Mouse (Mus musculus) left cerebral cortex, adult 18-20 months (tissue): ENCODE results near the gene Tbx22. TPM values are rescaled to one million over a fixed set of nuclear protein-coding genes. Genes with fewer than 3 reads are reported as not detected.

Experiments used
- DNase-seq, 2 experiments: peaks; one replicate each; pipeline ENCODE4 v3.0.0; 2021 to 2022; ENCODE audit warnings: low spot score in 2 of 2, mixed read lengths in 1 of 2
- long read RNA-seq, 2 experiments: library from polyadenylated mRNA; stranded (forward); transcript quantifications; one replicate each; pipeline ENCODE4 v2.0.0; 2021
- total RNA-seq, 2 experiments: library from RNA; stranded (reverse); gene quantifications; 2 replicates each; pipeline ENCODE4 v1.2.3; 2021

Tbx22 gene
- total RNA-seq = not detected
- long read RNA-seq, experiment 1 = 0 reads
- long read RNA-seq, experiment 2 = 0 reads

- no peak for DNase-seq
These were observed at the start of gene Tbx22 for GRCm38 (mm10) chrX:107667664-107668063. TSS of gene Tbx22 (plus strand) at chrX:107667964.

- DNase-seq = no peak
These were observed 913 bp downstream of the Tbx22 start for GRCm38 (mm10) chrX:107668677-107669076.

GRCm38 (mm10) chrX:107679203-107679602 is 11.4 kb downstream of the Tbx22 start:
- DNase-seq = no peak

GRCm38 (mm10) chrX:107708584-107708983 is 40.8 kb downstream of the Tbx22 start:
- no peak for DNase-seq

GRCm38 (mm10) chrX:107723541-107723940 is 55.8 kb downstream of the Tbx22 start:
- DNase-seq = no peak

Other genes starting within 250 kb of the Tbx22 start
- gene Tent5d, start 124.6 kb downstream of the Tbx22 start, total RNA-seq = not detected
- 10 to 100 TPM; 34.3 to 36.8 TPM for gene 2610002M06Rik, start 148.4 kb downstream of the Tbx22 start, total RNA-seq